Mouse (Mus musculus) lung, embryonic 15.5 days (tissue): Measurements from ENCODE around the gene Spata31d1b. TPM values are rescaled to one million over a fixed set of nuclear protein-coding genes. Genes with fewer than 3 reads are reported as not detected.
A peak's percentile ranks its signal among the peaks of the same experiment; 100 is the strongest.

ENCODE experiments used
- ATAC-seq: fragments of 200-750 bp; cut with Nextera tagmentation; 2 replicates; pipeline ENCODE4 v1.8.0; 2017; ENCODE audit warnings: moderate number of reproducible peaks, borderline replicate concordance; ENCODE audit not compliant: low FRiP score, low TSS enrichment; ENCODE audit errors: extremely low read depth
- H3K27ac ChIP-seq: fragments of 300-500 bp; sonication (generic); 2 replicates; pipeline ENCODE4 v1.5.1; 2015; ENCODE audit warnings: moderate library complexity, mild to moderate bottlenecking, inconsistent platforms
- H3K27me3 ChIP-seq: fragments of 300-500 bp; sonication (generic); 2 replicates; pipeline ENCODE4 v1.6.1; 2015; ENCODE audit warnings: inconsistent platforms
- H3K36me3 ChIP-seq: fragments of 300-500 bp; sonication (generic); 2 replicates; pipeline ENCODE4 v1.6.1; 2015; ENCODE audit warnings: inconsistent platforms
- H3K4me1 ChIP-seq: fragments of 300-500 bp; sonication (generic); 2 replicates; pipeline ENCODE4 v1.6.1; 2015; ENCODE audit warnings: inconsistent platforms
- H3K4me2 ChIP-seq: fragments of 300-500 bp; sonication (generic); 2 replicates; pipeline ENCODE4 v1.6.1; 2015; ENCODE audit warnings: inconsistent platforms, mild to moderate bottlenecking, moderate library complexity
- H3K4me3 ChIP-seq: fragments of 300-500 bp; sonication (generic); 2 replicates; pipeline ENCODE4 v1.5.1; 2015; ENCODE audit warnings: mild to moderate bottlenecking, inconsistent platforms
- H3K9ac ChIP-seq: fragments of 300-500 bp; sonication (generic); 2 replicates; pipeline ENCODE4 v1.6.1; 2015; ENCODE audit warnings: inconsistent platforms
- H3K9me3 ChIP-seq: fragments of 300-500 bp; sonication (generic); 2 replicates; pipeline ENCODE4 v1.6.1; 2016; ENCODE audit warnings: inconsistent platforms
- WGBS: fragments of 180-500 bp; shearing (Covaris S2); methylation state at CpG from one replicate; pipeline ENCODE4 v1.1.7; 2015; 5-methylcytosine and 5-hydroxymethylcytosine counted together
- polyA plus RNA-seq: library from polyadenylated mRNA; unstranded; fragments of >200 nt; fragmentation: Nextera tagmentation; extraction: Ambion mirVana; gene quantifications from 2 replicates; pipeline ENCODE4 v1.2.1, GENCODE M21; 2015

Gene Spata31d1b
- polyA plus RNA-seq, 1 experiment from 2014 or later, result not detected

DNA sequence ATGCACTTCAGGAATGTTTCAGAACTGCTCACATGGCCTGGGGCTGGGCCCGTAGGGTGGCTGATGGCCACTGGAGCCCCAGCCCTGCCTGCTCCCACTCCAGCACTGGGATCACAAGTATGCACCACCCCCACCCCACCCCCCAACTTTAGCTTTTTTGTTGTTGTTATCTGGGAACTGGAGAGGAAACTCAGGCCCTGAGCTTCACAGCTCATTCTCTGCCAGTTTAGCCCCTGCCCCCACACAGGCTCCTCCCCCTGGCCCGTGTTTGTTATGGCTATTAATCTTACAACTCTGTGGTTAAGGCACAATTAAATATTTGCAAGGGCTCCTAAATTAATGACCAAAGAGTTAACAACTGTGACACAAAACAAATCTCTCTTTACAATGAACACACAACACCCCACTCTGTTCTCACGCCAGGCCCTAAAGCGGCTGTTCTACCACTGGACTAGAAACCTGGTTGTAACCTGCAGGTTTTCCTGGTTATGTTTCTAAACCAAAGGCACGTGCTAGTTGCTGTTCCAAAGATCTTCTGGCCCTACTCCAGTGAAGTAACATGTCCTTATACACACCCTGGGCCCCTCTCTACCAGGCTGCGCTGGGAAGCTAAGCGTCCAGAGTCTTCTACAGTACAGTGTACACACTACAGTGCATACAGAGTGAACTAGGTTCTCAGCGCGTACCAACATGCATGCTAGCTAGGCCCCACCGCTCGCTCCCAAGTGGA is 54.9 kb downstream of the Spata31d1b start:
- Histone ChIP-seq H3K27me3 (no peaks in the 10 kb centered on the region), H3K9me3 (no peaks in the 10 kb centered on the region), H3K9ac (peak overlapping the region; percentile 11; the same call in 1 of the 2 replicates), H3K4me3 (peak overlapping the region; percentile 6; the same call in 1 of the 2 replicates), H3K27ac (peak overlapping the region; percentile 30), H3K36me3 (peaks cover 10% of the 10 kb centered on the region; the same call in 1 of the 2 replicates), H3K4me2 (peak overlapping the region; percentile 79), H3K4me1 (peaks cover 42% of the 10 kb centered on the region)
- 49% methylated on average over 11 of the region's 11 CpGs for WGBS
- ATAC-seq, result no peak

- no peak overlapping the region for H3K27ac ChIP-seq
- no peak for ATAC-seq
- H3K4me1 ChIP-seq, result peaks cover 44% of the 10 kb centered on the region
Measured at GRCm38 (mm10) chr13:59768531-59768930, 56.4 kb downstream of the Spata31d1b start.

More at GRCm38 (mm10) chr13:59768531-59768930, 56.4 kb downstream of the Spata31d1b start:
- Histone ChIP-seq H3K9me3 (no peaks in the 10 kb centered on the region), H3K4me2 (peak overlapping the region; percentile 79), H3K4me3 (peak overlapping the region; percentile 81), H3K36me3 (peaks cover 10% of the 10 kb centered on the region), H3K27me3 (no peaks in the 10 kb centered on the region), H3K9ac (peak overlapping the region; percentile 73)
- 17% methylated on average over 13 of the region's 13 CpGs for WGBS

Other genes starting within 250 kb of the Spata31d1b start
- gene Agtpbp1, start 127.1 kb upstream of the Spata31d1b start, polyA plus RNA-seq, result 16.3 and 16.5 TPM in 2 replicates
- 80.2 and 84.1 TPM in 2 replicates for gene Naa35, start 127.0 kb upstream of the Spata31d1b start, polyA plus RNA-seq
- 36.3 and 38.0 TPM in 2 replicates for gene Golm1, start 36.5 kb upstream of the Spata31d1b start, polyA plus RNA-seq
- not detected in 2 replicates for gene 4921517D22Rik, start 18.2 kb upstream of the Spata31d1b start, polyA plus RNA-seq
- not detected in 2 replicates for gene Spata31d1a, start 2.0 kb upstream of the Spata31d1b start, polyA plus RNA-seq
- gene Spata31d1d, start 19.5 kb downstream of the Spata31d1b start, polyA plus RNA-seq, result not detected in 2 replicates
- gene 1700014D04Rik, start 34.5 kb downstream of the Spata31d1b start, polyA plus RNA-seq, result not detected in 2 replicates
- gene Isca1, start 57.5 kb downstream of the Spata31d1b start, polyA plus RNA-seq, result 123 and 140 TPM in 2 replicates
- gene Gm49354, start 70.0 kb downstream of the Spata31d1b start, polyA plus RNA-seq, result not detected in 2 replicates
- gene Tut7, start 110.9 kb downstream of the Spata31d1b start, polyA plus RNA-seq, result 46.5 and 49.3 TPM in 2 replicates